Mouse (Mus musculus) liver, adult 2 months (tissue): ENCODE results near the gene Kel.

Experiments
- CTCF ChIP-seq: fragments of 200-500 bp; IDR thresholded peaks from 2 replicates; pipeline ENCODE4 v1.5.1; 2011; ENCODE audit warnings: low read depth, low read length, control low read depth
- POLR2A ChIP-seq: fragments of 200-500 bp; IDR thresholded peaks from 2 replicates; pipeline ENCODE4 v1.6.1; 2011; ENCODE audit warnings: low read length, control low read depth; ENCODE audit not compliant: insufficient read depth; ENCODE audit errors: extremely low read depth

DNA sequence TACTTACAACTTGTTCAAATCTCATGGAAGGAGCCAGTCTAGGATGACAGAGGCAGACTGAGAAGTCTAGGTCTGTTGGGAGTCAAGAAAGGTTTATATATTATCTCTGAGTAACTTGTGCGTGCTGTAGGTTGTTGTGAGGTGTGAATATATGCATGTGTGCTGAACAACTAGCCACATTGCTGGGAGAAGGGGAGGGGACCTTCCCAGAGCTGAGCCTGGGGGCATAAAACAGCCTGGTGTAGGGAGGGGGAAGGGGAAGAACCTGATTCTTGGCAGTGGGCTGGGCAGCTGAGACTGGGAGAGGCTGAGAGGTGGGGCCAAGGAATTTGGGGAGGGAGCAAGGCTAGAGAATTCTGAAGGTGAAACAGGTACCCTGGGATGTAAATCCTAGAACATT lies 23.5 kb downstream of the Kel start, which contains the start of gene Trpv5:
- TF ChIP-seq POLR2A = no peak
- no peak for TF ChIP-seq CTCF
